Mouse (Mus musculus) testis, postnatal 10 days (tissue): ENCODE data around the gene Gapdh.

Source experiments
- DNase-seq: peaks from one replicate; pipeline ENCODE4 v3.0.0; 2021; ENCODE audit warnings: low spot score

Gene Gapdh

DNA sequence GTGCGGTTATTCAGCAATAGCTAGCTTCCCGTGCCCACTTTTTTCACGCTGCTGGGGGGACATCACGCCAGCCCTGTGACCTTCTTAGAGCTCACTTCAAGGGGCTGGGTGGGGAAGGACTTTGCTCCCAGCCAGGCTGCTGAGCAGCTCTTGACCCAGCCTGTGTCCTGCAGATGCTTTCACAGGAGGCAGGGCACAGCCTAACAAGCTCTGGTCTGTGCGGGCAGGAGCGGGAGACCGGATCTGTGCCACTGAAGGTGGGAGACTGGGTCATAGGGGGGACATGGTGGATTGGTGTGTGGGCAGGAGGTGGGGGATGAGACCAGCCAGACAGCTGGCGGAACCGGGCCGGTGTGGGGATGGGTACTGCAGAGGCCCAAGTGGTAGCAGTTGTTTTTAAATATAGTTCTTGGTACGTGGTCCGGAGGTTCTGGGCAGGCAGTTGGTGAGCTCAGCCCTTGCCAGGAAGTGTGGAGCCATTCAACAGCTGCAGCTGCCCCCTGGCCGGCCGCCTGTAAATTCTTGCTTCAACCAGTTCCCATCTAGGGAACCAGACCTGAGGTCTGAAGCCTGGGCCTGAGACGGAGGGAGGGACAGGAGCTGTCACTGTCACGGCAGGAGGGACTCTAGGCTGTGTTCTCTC is 17.2 kb downstream of the Gapdh start:
- peak; percentile 65 for DNase-seq

GRCm38 (mm10) chr6:125148251-125148925 is 17.9 kb downstream of the Gapdh start:
- peak; percentile 69 for DNase-seq

DNA sequence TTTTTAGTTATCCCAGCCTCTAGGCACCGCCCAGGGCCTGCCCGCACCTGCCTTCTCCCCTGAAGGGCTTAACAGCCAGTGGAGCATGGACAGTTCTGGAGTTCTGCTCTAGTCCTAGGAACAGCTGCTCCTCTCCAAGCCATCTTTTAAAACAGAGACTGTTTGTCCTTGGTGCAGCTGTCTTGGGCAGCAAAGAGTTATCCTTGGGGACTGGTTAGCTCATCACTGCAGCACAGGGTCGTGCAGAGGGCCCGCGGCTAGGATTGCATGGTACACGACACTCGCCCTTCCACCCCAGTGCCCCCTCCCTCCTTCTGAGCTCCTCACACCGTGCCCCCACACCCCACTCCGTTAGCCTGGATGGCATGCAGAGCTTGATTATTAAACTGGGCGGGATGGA is 18.9 kb downstream of the Gapdh start:
- DNase-seq, result peak; percentile 55

- peak; percentile 66 for DNase-seq
These were observed 19.5 kb downstream of the Gapdh start for GRCm38 (mm10) chr6:125146797-125147196.

DNA sequence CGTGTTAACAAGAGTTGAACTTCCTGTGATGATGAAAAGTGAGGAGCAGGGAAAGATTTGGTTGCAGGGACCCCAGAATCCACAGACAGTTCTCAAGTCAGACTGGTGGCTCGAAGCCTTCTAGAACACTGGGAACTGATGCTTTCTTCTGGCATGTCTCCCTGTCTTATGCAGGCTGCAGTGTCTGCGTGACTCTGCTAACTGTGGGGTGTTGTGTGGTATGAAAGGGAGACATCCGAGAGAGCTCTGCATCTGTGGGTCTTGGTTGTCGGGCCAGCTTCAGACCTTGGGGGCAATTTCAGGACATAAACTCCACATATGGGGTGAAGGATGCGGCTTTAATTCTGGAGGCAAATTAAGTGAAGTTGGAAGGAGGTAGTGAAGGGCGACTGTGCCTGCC is 20.1 kb downstream of the Gapdh start:
- DNase-seq, result no peak

DNA sequence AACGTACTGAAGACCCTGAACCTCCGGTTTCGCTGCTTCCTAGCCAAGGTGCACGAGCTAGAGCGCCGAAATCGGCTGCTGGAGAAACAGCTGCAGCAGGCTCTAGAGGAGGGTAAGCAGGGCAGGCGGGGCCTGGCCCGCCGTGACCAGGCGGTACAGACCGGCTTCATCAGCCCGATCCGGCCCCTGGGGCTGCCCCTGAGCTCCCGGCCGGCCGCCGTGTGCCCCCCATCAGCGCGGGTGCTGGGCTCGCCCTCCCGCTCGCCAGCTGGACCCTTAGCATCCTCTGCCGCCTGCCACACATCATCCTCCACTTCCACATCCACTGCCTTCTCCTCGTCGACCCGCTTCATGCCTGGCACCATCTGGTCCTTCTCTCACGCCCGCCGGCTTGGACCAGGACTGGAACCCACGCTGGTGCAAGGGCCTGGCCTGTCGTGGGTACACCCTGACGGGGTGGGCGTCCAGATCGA is 20.8 kb downstream of the Gapdh start:
- DNase-seq, result peak; percentile 61

- DNase-seq, result peak; percentile 89
These were observed 21.3 kb downstream of the Gapdh start, which contains the start of gene Iffo1 for GRCm38 (mm10) chr6:125145001-125145400. Gene Iffo1, plus strand, starts transcription at chr6:125145241.

GRCm38 (mm10) chr6:125143904-125144303 is 22.4 kb downstream of the Gapdh start:
- no peak for DNase-seq

DNA sequence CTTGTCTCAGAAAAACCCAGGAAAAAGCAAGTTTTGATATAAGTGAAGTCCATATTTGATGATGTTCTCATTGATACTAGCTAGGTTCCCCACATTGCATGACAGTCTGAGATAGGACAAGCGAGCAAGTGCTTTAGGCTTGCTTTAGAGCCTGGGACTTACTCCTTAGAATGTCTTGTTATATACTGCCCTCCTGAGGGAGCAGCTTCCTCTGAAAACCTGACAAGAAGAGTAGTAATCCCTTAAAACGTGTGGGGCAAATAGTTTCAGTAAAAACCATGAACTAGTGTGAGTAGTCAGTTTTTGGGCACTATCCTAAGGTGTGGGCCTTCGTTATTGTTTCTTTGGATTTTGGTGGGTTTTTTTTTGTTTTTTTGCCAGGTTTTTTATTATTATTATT is 23.1 kb downstream of the Gapdh start:
- DNase-seq, result no peak

GRCm38 (mm10) chr6:125142436-125142835 is 23.8 kb downstream of the Gapdh start:
- DNase-seq, result no peak

GRCm38 (mm10) chr6:125139747-125140146 is 26.5 kb downstream of the Gapdh start:
- DNase-seq, result no peak

DNA sequence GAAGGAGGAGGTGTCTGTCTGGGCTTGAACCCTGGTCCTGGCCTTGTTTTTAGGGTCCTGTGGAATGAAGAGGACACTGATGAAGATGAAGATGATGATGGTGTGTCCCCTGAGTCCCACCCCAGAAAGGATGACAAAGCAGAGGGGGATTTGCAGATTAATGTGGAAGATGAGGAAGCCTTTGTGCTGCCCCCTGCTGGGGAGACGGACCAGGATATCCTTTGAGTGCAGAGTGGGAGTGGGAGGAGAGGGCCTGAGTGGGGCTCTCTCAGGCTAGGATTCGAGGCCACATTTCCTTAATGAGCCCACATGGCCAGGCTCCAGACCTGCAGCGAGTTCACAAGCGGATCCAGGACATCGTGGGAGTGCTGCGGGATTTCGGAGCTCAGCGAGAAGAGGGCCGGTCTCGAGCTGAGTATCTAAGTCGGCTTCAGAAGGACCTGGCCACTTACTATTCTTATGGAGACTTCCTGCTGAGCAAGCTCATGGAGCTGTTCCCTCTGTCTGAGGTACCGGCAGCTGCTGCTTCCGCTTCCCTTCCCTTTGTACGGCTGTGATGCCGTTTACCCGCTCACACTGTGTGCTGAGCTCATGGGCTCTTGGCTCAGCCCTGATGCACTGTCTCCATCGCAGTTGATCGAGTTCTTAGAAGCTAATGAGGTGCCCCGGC is 29.1 kb downstream of the Gapdh start:
- DNase-seq, result peak; percentile 72

DNA sequence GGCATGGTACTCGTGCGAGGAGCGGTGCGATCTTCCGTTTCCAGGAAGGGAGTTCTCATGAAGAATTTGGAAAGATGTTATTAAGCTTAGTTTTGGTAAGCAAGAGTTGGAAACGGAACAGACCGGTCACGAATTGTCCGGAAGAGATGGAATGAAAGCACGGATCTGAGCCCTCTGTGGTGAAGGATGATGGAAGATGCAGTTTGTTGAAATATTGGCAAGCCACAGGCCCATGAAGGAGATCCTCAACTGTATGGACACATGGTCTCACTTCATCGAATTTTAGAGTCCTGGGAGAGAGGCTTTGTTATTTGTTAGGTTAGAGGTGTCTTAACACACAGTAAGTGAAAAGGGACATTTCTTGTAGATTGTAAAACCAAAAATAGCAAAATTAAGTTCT is 33.8 kb downstream of the Gapdh start:
- DNase-seq, result no peak

GRCm38 (mm10) chr6:125131302-125132156 is 34.7 kb downstream of the Gapdh start, which contains the start of gene Nop2:
Gene Nop2, plus strand, starts transcription at chr6:125131909.
- DNase-seq, result peak; percentile 94

GRCm38 (mm10) chr6:125129710-125130402 is 36.4 kb downstream of the Gapdh start:
- peak; percentile 53 for DNase-seq

- DNase-seq, result no peak
These were observed 37.5 kb downstream of the Gapdh start for GRCm38 (mm10) chr6:125128724-125129123.

DNA sequence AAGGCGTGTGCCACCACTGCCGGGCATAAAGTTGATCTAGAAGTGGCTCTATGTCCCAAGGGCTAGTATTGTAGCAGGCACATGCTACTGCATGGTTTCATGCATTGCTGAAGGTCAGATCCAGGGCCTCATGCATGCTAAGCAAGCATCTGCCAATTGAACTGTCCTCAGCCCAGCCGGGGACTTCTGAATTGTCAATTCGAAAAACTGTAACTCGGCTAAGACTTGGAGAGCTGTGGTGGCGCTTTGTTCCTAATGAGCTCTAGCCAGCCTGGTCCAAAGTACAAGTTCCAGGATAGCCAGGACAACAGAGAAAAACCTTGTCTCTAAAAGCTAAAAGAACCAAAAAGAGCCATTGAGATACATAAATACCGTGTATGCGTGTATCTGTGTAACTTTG is 46.9 kb downstream of the Gapdh start:
- DNase-seq, result no peak

GRCm38 (mm10) chr6:125112553-125112952 is 53.7 kb downstream of the Gapdh start:
- DNase-seq, result no peak
